Mouse (Mus musculus): Measurements from ENCODE around the gene Kctd6.

Kctd6 gene

DNA sequence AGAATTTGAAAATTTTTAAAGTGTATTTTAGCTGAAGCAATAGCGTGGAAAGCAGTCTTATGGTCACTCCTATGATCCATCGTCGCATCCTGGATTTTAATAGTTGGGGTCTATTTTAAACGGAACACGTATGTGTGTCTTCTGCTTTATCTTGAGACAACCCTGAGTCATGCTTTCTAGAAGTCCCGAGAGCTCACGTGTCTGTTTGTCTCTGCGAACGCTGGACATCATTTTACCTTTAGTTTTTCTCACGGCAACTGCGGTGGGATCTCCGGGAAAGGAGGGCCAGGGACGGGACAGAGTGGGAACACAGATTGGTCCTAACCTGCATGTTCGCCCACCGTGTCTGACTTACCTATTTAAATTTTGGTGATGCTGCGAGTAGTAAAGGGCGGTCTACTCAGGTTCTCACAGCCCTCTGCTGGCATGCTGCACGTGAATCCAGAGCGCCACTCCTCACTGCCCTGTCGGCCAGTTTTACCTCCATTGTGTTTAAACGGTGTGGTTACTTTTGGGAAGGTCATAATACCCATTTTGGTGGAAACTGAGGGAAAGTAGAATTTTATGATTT is 1.4 kb downstream of the Kctd6 start:
- DNase-seq: peak; percentile 42

DNA sequence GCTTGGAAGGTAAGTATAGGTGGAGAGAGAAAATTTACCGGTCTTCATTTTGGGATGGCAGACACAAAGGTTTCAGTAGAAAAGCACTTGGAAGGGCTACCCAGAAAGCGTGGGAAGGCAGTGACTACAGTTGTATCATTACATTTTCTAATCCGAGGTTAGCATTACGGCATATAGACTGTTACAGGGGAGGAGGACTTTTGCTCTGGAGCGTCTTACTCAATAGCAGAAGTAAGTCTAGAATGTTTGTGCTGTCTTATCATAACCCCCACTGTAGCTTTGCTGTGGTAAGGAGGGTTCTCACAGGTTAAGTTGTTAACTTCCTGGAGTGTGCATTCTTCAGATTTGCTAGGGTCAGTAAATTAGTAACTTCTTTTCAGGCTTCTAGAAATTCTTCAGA is 2.2 kb downstream of the Kctd6 start:
- no peak for DNase-seq

DNA sequence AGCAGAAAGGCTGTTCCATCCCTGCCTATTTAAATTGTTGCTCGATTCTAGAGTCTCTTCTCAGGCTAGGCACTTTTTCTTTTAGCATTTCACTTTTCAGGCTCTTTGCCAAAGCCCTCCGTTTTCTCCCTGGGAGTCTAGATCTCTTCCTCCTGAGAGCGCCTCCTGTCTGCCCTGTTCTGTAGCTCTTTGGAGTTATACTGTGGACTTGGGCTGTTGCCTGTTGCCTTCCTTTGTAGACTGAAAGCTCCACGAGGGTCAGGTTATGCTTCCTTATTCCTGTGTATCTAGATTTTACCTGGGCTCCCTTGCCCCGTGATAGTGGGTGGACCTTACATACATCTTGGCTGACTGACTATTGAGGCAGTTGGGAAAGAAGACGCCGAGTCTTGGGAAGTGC is 4.3 kb downstream of the Kctd6 start:
- DNase-seq: peak; percentile 59

DNA sequence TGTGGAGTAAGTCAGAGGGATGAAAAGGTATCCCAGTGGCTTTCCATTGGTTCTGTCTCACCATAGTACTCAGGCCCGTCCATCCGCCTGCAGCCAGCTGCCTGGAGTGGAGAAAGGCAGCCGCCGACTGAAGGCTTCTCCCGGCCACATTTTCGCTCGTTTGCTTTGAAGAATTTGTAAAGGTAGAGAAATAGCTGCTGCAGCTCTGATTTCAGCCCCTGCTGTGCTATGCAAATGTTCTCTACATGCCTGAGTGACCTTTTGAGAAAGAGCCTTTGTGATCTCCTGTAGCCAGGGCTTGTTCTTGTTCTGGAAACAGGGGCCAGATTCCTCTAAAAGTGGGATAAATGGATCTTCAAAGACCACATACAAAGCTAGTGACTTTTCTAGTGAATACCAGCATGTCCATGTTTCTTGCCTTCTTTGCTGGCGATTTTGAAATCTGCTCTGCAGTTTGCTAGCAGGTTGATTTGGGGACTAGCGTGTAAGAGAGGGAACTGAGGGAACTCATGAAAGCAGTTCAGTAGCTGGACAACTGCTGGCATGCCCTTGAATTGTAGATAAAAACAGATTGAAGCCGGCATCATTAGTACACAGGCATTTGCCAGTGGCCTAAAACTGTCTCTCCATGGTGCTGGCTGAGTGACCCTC is 4.9 kb downstream of the Kctd6 start:
- DNase-seq: peak; percentile 79

DNA sequence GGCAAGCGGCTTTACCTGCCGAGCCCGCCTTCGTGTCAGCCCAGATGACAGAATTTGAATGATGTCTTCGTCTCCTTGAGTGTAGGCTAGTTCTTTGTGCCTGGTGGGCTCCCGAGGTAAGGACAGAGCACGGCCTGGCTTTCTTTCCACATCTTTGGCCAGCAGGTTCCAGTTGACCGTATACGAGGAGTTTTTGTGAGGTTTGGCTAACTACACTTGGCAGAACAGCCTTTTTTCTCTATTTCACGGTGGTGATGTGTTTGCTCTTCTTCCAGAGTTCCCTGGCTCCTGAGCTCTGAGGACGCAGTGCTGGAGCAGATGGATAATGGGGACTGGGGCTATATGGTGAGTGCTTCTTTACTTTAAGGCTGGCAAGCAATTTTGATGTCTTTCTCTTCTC is 5.9 kb downstream of the Kctd6 start:
- DNase-seq: no peak

DNA sequence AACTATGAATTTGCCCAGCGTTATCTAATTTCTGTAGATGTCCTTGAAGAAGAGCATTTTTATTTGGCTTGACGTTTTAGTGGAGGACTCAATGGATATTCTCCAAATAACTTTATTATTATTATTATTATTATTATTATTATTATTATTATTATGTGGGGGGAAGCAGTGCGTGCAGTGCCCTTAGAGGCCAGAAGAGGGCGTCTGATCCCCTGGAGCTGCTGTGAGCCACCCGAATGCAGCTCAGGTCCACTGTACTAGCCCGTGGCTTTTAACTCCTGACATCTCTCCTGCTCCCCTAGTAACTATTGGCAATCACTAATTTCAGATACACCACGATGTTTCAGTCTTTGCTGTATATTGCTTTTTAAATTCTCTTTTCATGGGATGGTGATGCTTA is 6.4 kb downstream of the Kctd6 start:
- DNase-seq: peak; percentile 51

DNA sequence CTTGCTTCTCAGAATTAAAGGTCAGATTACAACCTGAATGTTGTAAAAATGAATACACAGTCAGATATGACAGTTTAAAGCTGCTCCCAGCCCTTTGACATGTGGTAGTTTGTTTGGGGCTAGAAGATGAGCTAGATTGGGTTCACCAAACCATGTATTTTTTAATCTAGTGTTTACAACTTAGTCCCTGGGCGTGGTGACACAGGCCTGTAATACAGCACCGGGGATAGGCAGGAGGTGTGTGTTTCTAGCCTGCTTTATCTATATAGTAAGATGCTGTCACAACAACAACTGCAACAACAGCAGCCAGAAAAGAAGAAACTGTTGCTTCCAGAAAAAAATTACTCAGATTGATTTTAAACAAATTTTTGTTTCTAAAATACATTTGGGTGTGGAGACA is 7.0 kb downstream of the Kctd6 start:
- no peak for DNase-seq

DNA sequence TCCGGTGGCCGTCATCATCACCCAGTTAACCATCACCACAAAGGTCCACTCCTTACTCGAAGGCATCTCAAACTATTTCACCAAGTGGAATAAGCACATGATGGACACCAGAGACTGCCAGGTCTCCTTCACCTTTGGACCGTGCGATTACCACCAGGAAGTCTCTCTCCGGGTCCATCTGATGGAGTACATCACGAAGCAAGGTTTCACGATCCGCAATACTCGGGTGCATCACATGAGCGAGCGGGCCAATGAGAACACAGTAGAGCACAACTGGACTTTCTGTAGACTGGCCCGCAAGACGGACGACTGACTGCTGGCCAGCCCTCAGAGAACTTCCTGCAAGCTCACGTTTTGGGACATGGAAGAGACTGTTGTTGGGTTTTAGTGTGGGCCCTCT is 8.6 kb downstream of the Kctd6 start:
- DNase-seq: no peak

DNA sequence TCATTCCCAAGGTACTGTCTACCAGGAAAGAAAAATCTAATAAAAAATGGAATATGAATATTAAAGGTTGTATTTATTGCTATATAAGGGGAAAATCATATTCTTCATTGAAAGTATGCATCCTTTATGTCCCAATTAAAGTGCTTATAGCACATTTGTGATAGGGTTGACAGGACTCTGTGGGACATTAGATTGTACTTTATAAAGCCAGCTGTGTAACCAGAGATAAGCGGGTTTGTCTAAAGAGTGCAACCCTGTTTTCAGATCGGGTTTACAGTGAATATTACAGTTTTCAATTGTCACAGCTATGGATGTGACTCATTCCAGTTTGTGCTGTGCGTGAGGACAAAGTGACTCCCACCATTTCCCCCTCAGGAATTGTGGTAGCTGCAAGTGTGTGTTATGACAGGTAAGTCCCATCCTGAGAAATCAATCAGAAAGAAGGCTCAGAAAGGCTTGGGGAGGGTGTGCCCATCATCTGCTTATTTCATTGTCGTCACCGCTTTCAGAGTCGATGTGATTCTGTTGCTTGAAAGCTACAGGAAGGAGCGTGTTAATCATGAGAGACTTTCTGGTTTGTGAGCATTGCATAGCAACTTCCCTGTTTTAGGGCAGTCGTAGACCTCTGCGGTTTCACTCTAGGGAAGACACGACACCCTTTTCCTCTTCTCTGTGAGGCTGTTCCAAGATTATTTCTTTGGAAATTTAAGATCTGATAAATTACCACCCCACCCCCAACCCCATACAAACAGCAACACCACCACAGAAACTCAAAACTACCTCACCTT is 9.8 kb downstream of the Kctd6 start:
- DNase-seq: no peak

DNA sequence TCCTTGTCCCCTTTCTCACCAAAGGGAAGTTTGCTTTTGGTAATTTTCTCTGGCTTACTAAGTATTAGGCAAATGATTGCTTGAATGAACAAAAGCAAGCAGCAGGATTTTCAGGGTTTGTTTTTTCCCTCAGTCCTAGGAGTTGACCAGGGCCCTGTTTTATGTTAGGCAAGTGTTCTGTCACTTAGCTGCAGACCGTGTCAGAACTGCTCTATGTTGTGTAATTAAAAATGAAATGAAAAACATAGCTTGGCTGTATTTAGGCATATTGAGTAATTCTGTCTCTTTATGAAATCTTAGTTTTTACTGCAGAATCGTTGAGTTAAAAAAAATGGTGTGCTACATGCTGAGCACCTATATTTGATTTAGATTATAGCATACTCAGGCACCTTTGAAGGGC is 10.9 kb downstream of the Kctd6 start:
- DNase-seq: no peak

DNA sequence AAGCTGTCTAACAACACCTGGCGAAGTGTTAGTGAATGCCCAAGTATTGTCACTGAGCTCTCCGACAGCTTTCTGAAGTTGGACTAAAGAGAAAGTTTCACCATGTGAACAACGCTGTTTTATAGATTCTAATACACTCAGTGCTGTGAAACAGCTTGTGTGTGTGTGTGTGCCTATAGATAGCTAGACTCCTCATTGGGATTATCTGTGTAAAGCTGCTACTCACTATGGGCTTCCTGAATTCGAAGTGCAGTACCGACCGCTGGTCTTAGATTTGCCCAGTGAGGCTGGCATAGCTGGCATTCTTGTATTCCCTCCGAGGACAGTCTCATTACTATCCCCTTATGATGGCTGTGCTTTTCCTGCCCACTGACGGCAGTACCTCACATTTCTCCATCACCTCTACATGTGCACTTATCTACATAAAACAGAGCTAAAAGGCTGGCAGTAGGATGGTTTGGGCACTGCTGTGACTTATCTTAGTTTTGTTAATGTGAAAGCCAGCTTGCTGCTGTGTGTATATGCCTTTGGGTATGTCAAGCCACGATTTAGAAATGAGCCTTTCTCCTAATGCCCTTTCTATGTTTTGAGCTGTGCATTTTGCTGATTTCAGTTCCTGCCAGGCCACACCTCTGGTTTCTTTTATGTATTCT is 15.6 kb downstream of the Kctd6 start:
- no peak for DNase-seq

DNA sequence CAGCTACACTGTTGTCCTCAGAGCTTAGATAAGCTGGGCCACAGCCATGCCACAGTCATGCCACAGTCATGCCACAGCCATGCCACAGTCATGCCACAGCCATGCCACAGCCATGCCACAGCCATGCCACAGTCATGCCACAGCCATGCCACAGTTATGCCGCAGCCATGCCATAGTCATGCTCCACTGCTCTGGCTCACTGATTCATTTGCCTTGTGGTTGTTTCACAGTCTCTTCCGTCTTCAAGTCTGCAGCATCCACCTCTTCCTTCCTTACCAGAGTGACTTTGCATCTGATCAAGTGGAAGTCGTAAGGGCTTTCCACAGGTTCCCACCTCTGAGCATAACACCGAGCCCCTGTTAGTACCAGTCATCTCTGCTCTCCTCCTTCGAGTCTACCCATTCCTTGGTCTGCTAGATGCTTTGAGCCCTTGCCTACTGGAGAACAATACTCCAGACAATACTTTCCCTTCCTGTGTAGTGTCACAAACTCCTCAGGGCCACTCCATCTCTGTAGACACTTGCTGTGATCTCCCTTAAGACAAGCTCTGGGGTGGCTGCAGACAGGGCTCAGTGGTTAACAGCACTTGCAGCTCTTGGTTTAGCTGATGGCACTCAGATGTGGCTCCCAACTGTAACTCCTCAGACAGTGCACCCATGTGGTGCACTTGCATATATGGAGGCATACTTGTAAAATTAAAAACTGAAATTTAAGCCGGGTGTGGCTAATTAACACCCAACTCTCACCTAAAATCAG is 18.4 kb downstream of the Kctd6 start:
- no peak for DNase-seq

DNA sequence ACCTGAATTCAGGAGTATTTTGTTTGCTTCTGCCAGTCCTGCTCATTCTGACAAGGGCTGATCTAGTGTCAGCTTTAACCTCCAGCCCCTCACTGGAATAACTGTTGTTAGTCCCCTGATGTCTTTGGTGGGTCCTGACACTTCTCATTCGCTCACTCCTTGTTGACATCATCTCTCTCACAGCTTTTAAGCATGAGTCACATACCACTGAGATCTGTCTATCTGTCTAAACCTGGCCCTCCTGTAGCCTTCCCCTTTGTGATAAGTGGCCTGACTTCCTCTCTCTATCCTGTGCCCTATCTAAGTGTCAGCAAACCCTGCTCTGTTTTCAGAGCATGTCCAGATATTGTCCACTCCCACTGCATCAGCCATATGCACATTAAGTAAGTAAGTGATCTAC is 19.3 kb downstream of the Kctd6 start:
- DNase-seq: no peak

DNA sequence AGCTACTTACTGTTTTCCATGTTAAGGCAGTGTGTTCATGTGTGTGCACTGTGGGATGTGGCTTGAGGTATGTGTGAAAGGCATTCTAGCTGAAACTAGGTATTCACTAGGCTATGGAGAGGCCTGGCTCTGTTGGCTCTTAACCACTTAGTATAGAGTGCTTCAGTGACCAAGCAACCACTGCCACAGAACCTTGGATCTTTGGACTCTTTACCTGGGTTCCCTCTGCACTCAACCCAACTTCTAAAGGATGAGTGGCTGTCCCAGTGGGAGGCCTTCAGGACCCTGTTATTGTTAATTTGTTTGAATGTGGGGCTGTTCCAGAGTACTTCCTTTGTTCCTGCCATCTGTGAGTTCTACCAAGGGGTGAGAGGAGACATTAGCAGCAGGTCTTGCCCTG is 27.9 kb downstream of the Kctd6 start:
- DNase-seq: no peak

DNA sequence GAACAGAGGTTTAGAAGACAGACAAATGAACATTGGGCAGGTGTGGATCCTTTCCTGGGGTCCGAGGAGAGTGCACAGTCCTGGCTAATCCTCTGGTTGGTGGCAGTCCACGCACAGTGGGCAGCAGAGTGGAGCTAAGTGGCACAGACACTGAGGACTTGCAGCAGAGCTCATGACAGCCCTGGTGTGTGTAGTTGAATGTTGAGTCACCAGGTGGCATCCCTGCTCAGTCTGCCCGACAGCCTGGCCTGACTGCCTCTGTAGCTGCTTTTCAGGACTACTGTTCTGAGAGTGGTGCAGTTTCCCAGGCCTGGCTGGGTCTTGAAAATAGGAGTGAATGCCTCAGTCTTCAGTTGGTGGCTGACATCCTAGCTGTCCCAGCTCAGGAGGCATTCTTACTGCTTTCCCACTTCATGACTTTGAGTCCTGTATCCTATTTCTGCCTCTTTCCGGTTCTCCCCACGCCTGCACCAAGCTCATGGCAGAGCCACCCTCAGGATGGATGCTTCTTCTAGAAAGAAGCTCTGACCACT is 28.5 kb downstream of the Kctd6 start:
- DNase-seq: peak; percentile 32

DNA sequence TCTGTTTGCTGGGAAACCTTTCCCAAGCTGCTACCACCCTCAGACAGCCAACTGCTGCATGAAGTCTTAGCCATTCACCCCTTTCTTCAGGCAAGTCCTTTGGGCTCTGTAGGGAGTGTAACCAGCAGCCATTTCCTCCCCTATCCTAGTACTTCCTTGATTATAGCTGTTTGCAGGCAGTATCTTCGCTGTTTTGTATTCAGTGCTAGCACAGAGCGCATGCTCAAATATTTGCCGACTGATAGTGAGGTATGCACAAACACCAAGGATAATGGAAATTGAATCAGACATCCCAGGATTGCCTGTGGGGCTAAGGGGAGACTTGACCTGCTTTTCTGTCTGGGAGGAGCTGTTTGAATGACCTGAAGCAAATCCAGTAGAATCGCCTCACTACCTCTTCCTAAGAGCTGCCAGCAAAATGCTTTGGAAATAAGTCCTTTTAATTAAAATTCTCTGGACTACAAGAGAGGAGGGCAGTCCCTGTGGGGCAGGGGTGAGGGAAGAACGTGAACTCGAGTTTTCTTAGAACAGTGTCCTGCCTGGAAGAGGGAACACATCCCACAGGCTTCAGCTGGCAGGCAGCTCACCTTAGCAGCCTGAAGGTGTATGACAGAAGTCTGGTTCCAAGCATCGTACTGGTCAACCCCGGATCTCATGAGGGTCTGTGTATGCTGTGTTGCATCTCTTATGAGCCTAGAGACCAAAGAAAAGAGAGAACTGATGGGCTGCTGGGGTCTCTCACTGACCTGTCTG is 29.4 kb downstream of the Kctd6 start:
- no peak for DNase-seq

DNA sequence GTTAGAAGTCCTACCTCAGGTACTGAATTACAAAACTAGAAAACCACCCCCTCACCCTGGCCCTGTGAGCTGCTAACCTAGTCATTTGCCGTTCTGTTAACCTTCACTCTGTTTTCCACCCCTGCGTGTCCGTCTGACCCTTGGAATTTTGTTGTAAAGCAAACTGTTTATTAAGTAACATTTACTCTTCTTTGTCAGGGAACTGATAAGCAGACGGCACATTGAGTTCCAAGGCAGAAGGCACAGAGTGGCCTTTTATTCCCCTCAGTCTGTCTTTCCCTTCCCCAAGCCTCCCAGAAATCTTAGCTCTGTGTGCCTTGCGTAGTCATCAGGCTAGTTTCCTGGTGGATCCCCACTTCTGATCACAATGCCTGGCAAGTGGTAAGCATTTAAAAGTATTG is 30.3 kb downstream of the Kctd6 start:
- no peak for DNase-seq

DNA sequence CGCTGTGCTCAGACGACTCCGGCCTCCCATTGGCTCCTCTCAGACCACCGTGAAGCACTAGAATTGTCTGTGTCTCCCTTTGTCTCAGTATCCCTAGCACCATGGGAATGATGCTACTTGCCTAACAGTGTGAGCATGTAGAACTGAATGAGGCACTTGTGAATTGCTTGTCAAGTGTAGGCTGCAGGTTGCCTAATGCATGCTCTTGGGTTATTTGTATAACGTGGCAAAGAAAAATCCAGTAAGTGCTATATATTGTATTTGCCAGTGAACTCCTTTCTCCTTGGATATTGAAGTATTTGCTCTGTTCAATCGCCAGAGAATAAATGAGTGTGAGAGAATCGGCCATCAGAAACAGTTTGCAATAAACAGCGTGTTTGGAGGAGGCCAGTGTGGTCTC is 32.9 kb downstream of the Kctd6 start:
- no peak for DNase-seq

DNA sequence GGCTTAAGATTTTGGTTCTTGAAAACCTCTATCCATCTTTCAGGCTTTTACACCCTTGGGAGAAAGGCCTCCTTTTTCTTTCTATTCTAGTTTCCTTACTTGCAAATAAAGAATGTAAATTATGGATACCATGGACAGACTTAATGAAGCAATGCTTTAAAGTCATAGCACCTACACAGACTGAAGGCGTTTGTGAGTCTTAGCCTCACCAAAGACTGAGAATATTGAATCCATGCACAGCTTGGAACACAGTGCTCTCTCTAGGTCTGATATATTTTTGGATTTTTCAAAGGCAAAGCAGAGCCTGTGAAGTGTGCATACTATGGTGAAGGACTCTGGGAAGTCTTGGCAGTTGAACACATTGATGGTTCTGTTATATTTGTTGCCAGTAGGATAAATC is 35.3 kb downstream of the Kctd6 start:
- no peak for DNase-seq

DNA sequence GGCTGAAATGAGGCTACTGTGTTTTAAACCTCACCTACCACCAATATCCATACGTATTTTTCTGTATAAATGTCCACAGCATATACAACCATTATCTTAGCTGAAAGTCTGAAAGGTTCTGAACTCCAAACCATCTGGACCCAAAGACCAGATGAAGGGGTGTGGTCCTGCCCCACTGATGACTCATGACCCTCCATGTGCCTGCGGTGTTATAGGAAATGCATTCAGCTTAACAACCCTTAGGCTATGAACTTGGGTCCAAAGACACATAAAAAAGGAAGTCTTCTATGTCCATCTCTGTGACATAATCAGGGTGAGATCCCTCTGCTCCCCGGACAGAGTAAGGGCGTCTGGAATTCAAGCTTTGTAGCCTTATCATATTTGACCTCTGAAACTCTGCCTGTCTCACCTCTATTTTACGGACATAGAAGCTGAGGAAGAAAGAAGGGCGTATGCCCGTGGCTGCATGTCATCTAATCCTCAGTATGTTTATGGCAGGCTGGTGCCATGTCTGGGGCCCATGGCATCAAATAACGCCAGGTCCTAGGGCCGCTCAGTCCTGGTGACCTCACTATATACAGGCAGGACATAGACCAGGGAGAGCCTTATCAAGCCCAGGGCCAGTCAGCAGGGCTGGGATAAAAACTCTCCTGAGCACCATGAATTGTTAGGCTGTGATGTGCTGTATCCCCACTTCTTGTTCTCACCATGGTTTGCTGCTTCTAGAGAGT is 36.4 kb downstream of the Kctd6 start:
- DNase-seq: no peak

DNA sequence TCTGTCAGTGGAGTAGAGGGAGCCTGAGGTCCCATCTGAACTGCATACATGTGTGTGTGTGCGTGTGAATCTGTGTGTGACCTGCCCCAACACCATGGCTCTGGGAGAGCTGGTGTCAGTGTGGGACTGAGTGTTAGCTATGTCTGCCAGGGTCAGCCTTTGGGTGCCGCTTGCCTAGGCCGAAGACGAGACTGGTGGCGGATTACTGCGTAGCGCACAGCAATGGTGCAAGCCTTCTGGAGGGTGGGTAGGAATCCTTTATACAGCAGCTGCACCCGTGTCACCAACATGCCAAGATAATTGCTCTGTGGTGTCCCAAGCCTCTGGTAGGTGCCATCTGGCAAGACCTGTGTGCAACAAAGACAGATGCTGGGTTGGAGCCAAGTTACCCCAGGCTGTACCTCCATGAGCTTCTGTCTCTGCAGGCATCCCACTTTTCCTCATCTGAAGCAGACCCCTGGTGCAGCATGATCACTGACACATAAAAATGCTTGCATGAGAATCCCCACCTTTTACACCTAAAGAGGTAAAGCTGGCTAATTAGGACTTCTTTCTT is 37.5 kb downstream of the Kctd6 start:
- DNase-seq: no peak

All from cerebellum, adult 9-11 months (tissue).